Mouse (Mus musculus) leukemia stem cell, adult 10-12 weeks (primary cell): ENCODE measurements around the gene Ccnd2. TPM values are rescaled to one million over a fixed set of nuclear protein-coding genes. Genes with fewer than 3 reads are reported as not detected.

Experiments
- polyA plus RNA-seq: library from polyadenylated mRNA; stranded (reverse); fragments of >175 nt; gene quantifications from 2 replicates; pipeline ENCODE4 v1.2.3, GENCODE M21; 2012; ENCODE audit warnings: low replicate concordance

Gene Ccnd2
- 95.8 and 607 TPM in 2 replicates for polyA plus RNA-seq

DNA sequence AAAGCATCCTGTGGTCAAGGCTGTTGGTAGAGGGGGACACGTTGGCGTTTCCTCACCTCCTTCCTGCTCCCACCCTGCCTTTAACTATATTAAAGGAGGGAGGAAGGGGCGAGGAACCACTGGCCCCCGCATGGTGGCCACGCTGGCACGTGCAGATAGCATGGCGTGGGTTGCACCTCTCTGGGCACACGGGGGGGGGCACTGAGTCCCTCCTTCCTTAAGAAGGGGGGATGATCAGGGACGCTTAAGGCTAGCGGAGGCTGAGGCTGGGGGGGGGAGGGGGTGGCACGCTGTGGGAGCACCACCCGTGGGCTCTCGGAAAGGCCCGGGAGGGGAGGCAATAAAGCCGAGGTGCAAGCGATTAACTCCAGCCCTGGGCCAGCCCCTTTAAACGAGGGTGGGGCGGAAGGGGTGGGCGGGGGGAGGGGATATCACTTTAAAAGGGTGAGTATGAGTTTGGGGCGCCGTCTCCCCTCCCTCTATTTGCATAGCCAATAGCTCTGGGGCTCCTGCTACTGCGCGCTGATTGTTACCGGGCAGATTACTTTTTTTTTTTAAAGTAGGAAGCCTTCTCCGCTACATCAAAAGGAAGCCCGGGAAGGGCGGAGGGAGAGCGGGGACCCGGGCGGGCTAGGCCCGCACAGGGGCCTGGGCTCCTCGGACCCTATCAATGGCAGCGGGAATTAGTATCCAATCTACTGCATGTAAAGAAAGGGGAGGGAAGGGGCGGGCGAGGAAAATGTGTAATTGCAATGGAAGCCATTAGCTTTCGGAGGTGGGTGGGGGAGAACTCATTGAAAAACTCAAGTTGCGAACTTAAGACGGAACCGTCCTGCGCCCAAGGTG, at the start of gene Ccnd2:
TSS of gene Ccnd2 (minus strand) at position 88 of the 846 bp plus-strand sequence.

DNA sequence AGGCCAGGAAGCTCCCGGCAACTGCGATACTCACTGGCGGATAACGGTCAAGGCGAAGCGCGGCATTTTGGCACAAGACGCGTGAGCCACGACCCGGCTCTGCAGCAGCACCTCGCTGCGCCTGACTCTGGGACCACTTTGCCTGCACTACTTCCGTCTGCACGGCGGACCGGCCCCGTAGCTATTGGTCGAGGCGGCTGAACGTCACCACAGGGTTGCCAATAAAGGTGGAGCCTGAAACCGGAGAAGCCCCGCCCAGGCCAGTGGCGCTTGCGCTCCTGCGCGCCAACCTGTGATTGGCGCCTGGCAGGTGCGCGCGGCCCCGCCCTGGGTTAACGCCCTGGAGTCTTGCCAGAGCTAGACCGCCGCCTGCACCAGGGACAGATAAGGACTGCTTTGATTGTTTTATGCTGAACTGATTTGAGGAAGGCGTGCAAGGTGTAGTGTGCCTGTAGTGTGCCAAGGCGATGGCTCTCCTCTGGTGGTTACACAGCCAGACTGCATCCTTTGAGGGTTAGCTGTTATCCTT, 42.5 kb downstream of the Ccnd2 start, which contains the start of gene Tigar:
TSS of gene Tigar (minus strand) at position 156 of the 529 bp plus-strand sequence.

Other genes with a start within 250 kb of the Ccnd2 start
- not detected in 2 replicates for gene Dyrk4, start 230.4 kb downstream of the Ccnd2 start, polyA plus RNA-seq
- 5.4 and 69.7 TPM in 2 replicates for gene Rad51ap1, start 212.6 kb downstream of the Ccnd2 start, polyA plus RNA-seq
- gene D6Wsu163e, start 212.2 kb downstream of the Ccnd2 start, polyA plus RNA-seq = 1.3 and 3.1 TPM in 2 replicates
- not detected in 2 replicates for gene Fgf6, start 136.6 kb downstream of the Ccnd2 start, polyA plus RNA-seq
- 0.19 and 3.0 TPM in 2 replicates for gene Fgf23, start 79.3 kb downstream of the Ccnd2 start, polyA plus RNA-seq
- gene Tigar, start 42.6 kb downstream of the Ccnd2 start, polyA plus RNA-seq = 0.37 and 0.40 TPM in 2 replicates